Mouse (Mus musculus) embryonic fibroblast, embryonic 13.5 days (primary cell): Measurements from ENCODE around the gene Vps45.

Experiments used
- CTCF ChIP-seq: IDR thresholded peaks from 2 replicates; pipeline ENCODE4 v1.5.1; 2011; ENCODE audit warnings: mild to moderate bottlenecking, control low read depth, low read length, moderate library complexity, borderline replicate concordance; ENCODE audit not compliant: insufficient read depth
- POLR2A ChIP-seq: IDR thresholded peaks from 2 replicates; pipeline ENCODE4 v1.6.1; 2011; ENCODE audit warnings: low read depth, mild to moderate bottlenecking, control low read depth, low read length, moderate library complexity

GRCm38 (mm10) chr3:95963230-95963629 is 95.0 kb downstream of the Vps45 start:
- no peak for TF ChIP-seq POLR2A
- no peak for TF ChIP-seq CTCF
